Mouse (Mus musculus) adrenal gland, adult 2 months (tissue): ENCODE results near the gene Lrrfip1. TPM values are rescaled to one million over a fixed set of nuclear protein-coding genes. Genes with fewer than 3 reads are reported as not detected.
A peak's percentile ranks its signal among the peaks of the same experiment; 100 is the strongest.

Experiments
- DNase-seq: peaks from one replicate; pipeline ENCODE4 v3.0.0; 2021
- polyA plus RNA-seq: library from polyadenylated mRNA; depleted of rRNA; stranded (reverse); fragments of >200 nt; gene quantifications from 2 replicates; pipeline ENCODE4 v1.2.3, GENCODE M21; 2012
- total RNA-seq, 2 experiments: library from RNA; stranded (reverse); gene quantifications; 2 replicates each; pipeline ENCODE4 v1.2.3; 2021

Lrrfip1 gene
- total and polyA plus RNA-seq, 3 experiments: 9.4 to 63.4 (median 63.2) TPM

- peak; percentile 73 for DNase-seq
Observed at GRCm38 (mm10) chr1:90998891-90999611, 514 bp downstream of the Lrrfip1 start.

- no peak for DNase-seq
Observed at GRCm38 (mm10) chr1:90999911-91000601, 1.5 kb downstream of the Lrrfip1 start.

- no peak for DNase-seq
Observed at GRCm38 (mm10) chr1:91001101-91001500, 2.6 kb downstream of the Lrrfip1 start.

- DNase-seq: no peak
Observed at GRCm38 (mm10) chr1:91001871-91002539, 3.5 kb downstream of the Lrrfip1 start.

- DNase-seq: no peak
Observed at GRCm38 (mm10) chr1:91002641-91003040, 4.1 kb downstream of the Lrrfip1 start.

GRCm38 (mm10) chr1:91003522-91004253, 5.2 kb downstream of the Lrrfip1 start:
- no peak for DNase-seq

- DNase-seq: no peak
Observed at GRCm38 (mm10) chr1:91006037-91006436, 7.5 kb downstream of the Lrrfip1 start.

GRCm38 (mm10) chr1:91006708-91007107, 8.2 kb downstream of the Lrrfip1 start:
- DNase-seq: no peak

- DNase-seq: no peak
Observed at GRCm38 (mm10) chr1:91008147-91008682, 9.7 kb downstream of the Lrrfip1 start.

- no peak for DNase-seq
Observed at GRCm38 (mm10) chr1:91008746-91009145, 10.2 kb downstream of the Lrrfip1 start.

GRCm38 (mm10) chr1:91009266-91009665, 10.7 kb downstream of the Lrrfip1 start:
- DNase-seq: peak; percentile 76

- no peak for DNase-seq
Observed at GRCm38 (mm10) chr1:91010216-91010615, 11.7 kb downstream of the Lrrfip1 start.

GRCm38 (mm10) chr1:91010716-91011115, 12.2 kb downstream of the Lrrfip1 start:
- DNase-seq: no peak

- no peak for DNase-seq
Observed at GRCm38 (mm10) chr1:91011336-91011735, 12.8 kb downstream of the Lrrfip1 start.

GRCm38 (mm10) chr1:91013803-91014202, 15.3 kb downstream of the Lrrfip1 start:
- peak; percentile 39 for DNase-seq

GRCm38 (mm10) chr1:91015571-91015970, 17.0 kb downstream of the Lrrfip1 start:
- DNase-seq: no peak

- peak; percentile 52 for DNase-seq
Observed at GRCm38 (mm10) chr1:91017111-91017758, 18.7 kb downstream of the Lrrfip1 start.

GRCm38 (mm10) chr1:91019346-91019745, 20.8 kb downstream of the Lrrfip1 start:
- no peak for DNase-seq

- DNase-seq: no peak
Observed at GRCm38 (mm10) chr1:91021304-91021703, 22.8 kb downstream of the Lrrfip1 start.

GRCm38 (mm10) chr1:91022157-91022895, 23.8 kb downstream of the Lrrfip1 start:
- DNase-seq: peak; percentile 58

GRCm38 (mm10) chr1:91023230-91023629, 24.7 kb downstream of the Lrrfip1 start:
- no peak for DNase-seq
